Mouse (Mus musculus): ENCODE results near the gene Stpg1. TPM values are rescaled to one million over a fixed set of nuclear protein-coding genes. Genes with fewer than 3 reads are reported as not detected.

Stpg1 gene
- 0.79 and 1.8 TPM in 2 replicates for polyA plus RNA-seq (2011; ENCODE audit: insufficient read depth, insufficient read length, low read depth, missing spikeins)

GRCm38 (mm10) chr4:135494521-135495396 is at the start of gene Stpg1, which contains the start of gene Nipal3:
Gene Stpg1, plus strand, starts transcription at chr4:135494790.
Gene Nipal3, minus strand, starts transcription at chr4:135495038.
- Histone ChIP-seq H3K9me3 (replicated peaks; ENCODE audit: control insufficient read depth, insufficient read depth, low read length, poor library complexity, severe bottlenecking) (no peaks in the 10 kb centered on the region), H3K36me3 (ENCODE audit: control insufficient read depth, insufficient read depth, low read length, poor library complexity, severe bottlenecking) (no peaks in the 10 kb centered on the region), H3K27ac (ENCODE audit: insufficient read depth, low read length) (0 out of 2 replicates have a peak within 1 kb of the TSS, but pooled peaks have one; percentile 34), H3K4me1 (ENCODE audit: control insufficient read depth, insufficient read depth, low read length) (no peaks in the 10 kb centered on the region), H3K27me3 (ENCODE audit: control insufficient read depth, insufficient read depth, low read length, poor library complexity, severe bottlenecking) (no peaks in the 10 kb centered on the region), H3K9ac (ENCODE audit: low read depth, poor library complexity, severe bottlenecking) (peak within 1 kb of the TSS; percentile 74), H3K4me3 (ENCODE audit: low read depth, low read length) (peak within 1 kb of the TSS; percentile 96)
- TF ChIP-seq POLR2A (IDR thresholded peaks at IDR 0.05; ENCODE audit: insufficient read depth, low read length), result no peak
- 0 out of 2 replicates have a peak, but pooled peaks have one; percentile 24 for TF ChIP-seq EP300 (IDR thresholded peaks at IDR 0.05; ENCODE audit: insufficient read depth, low read depth, low read length)
- TF ChIP-seq CTCF (IDR thresholded peaks at IDR 0.05; ENCODE audit: low read depth, low read length), result peak; percentile 77

- no peaks in the 10 kb centered on the region for H3K27me3 ChIP-seq (ENCODE audit: control insufficient read depth, insufficient read depth, low read length, poor library complexity, severe bottlenecking)
Measured at GRCm38 (mm10) chr4:135451360-135452015, 43.1 kb upstream of the Stpg1 start.

GRCm38 (mm10) chr4:135453164-135453563 is 41.4 kb upstream of the Stpg1 start:
- Histone ChIP-seq H3K4me1 (ENCODE audit: control insufficient read depth, insufficient read depth, low read length) (peaks cover 8% of the 10 kb centered on the region), H3K36me3 (ENCODE audit: control insufficient read depth, insufficient read depth, low read length, poor library complexity, severe bottlenecking) (no peaks in the 10 kb centered on the region), H3K9ac (ENCODE audit: low read depth, poor library complexity, severe bottlenecking) (no peak overlapping the region), H3K27ac (ENCODE audit: insufficient read depth, low read length) (0 out of 2 replicates have a peak overlapping the region, but pooled peaks have one; percentile 19), H3K4me3 (ENCODE audit: low read depth, low read length) (no peak overlapping the region), H3K27me3 (ENCODE audit: control insufficient read depth, insufficient read depth, low read length, poor library complexity, severe bottlenecking) (no peaks in the 10 kb centered on the region), H3K9me3 (replicated peaks; ENCODE audit: control insufficient read depth, insufficient read depth, low read length, poor library complexity, severe bottlenecking) (peaks cover 4% of the 10 kb centered on the region; the same call in 1 of the 2 replicates)
- TF ChIP-seq CTCF (IDR thresholded peaks at IDR 0.05; ENCODE audit: low read depth, low read length), result no peak
- TF ChIP-seq EP300 (IDR thresholded peaks at IDR 0.05; ENCODE audit: insufficient read depth, low read depth, low read length), result peak; percentile 91

More at GRCm38 (mm10) chr4:135451360-135452015, 43.1 kb upstream of the Stpg1 start:
- H3K9me3 ChIP-seq (replicated peaks; ENCODE audit: control insufficient read depth, insufficient read depth, low read length, poor library complexity, severe bottlenecking), result peaks cover 4% of the 10 kb centered on the region; the same call in 1 of the 2 replicates
- H3K9ac ChIP-seq (ENCODE audit: low read depth, poor library complexity, severe bottlenecking), result no peak overlapping the region
- TF ChIP-seq POLR2A (IDR thresholded peaks at IDR 0.05; ENCODE audit: insufficient read depth, low read length), result no peak
- TF ChIP-seq EP300 (IDR thresholded peaks at IDR 0.05; ENCODE audit: insufficient read depth, low read depth, low read length), result no peak
- TF ChIP-seq CTCF (IDR thresholded peaks at IDR 0.05; ENCODE audit: low read depth, low read length), result no peak
- peaks cover 8% of the 10 kb centered on the region for H3K4me1 ChIP-seq (ENCODE audit: control insufficient read depth, insufficient read depth, low read length)
- no peaks in the 10 kb centered on the region for H3K36me3 ChIP-seq (ENCODE audit: control insufficient read depth, insufficient read depth, low read length, poor library complexity, severe bottlenecking)
- no peak overlapping the region for H3K27ac ChIP-seq (ENCODE audit: insufficient read depth, low read length)
- no peak overlapping the region for H3K4me3 ChIP-seq (ENCODE audit: low read depth, low read length)

GRCm38 (mm10) chr4:135453572-135453971 is 41.0 kb upstream of the Stpg1 start:
- Histone ChIP-seq H3K4me3 (ENCODE audit: low read depth, low read length) (no peak overlapping the region), H3K4me1 (ENCODE audit: control insufficient read depth, insufficient read depth, low read length) (peaks cover 8% of the 10 kb centered on the region), H3K9me3 (replicated peaks; ENCODE audit: control insufficient read depth, insufficient read depth, low read length, poor library complexity, severe bottlenecking) (peaks cover 4% of the 10 kb centered on the region; the same call in 1 of the 2 replicates), H3K27ac (ENCODE audit: insufficient read depth, low read length) (no peak overlapping the region), H3K9ac (ENCODE audit: low read depth, poor library complexity, severe bottlenecking) (no peak overlapping the region), H3K27me3 (ENCODE audit: control insufficient read depth, insufficient read depth, low read length, poor library complexity, severe bottlenecking) (no peaks in the 10 kb centered on the region), H3K36me3 (ENCODE audit: control insufficient read depth, insufficient read depth, low read length, poor library complexity, severe bottlenecking) (no peaks in the 10 kb centered on the region)
- TF ChIP-seq CTCF (IDR thresholded peaks at IDR 0.05; ENCODE audit: low read depth, low read length), result no peak
- 0 out of 2 replicates have a peak, but pooled peaks have one; percentile 21 for TF ChIP-seq EP300 (IDR thresholded peaks at IDR 0.05; ENCODE audit: insufficient read depth, low read depth, low read length)

GRCm38 (mm10) chr4:135463406-135463805 is 31.2 kb upstream of the Stpg1 start:
- H3K36me3 ChIP-seq (ENCODE audit: control insufficient read depth, insufficient read depth, low read length, poor library complexity, severe bottlenecking), result no peaks in the 10 kb centered on the region
- H3K9ac ChIP-seq (ENCODE audit: low read depth, poor library complexity, severe bottlenecking), result no peak overlapping the region
- peaks cover 12% of the 10 kb centered on the region for H3K9me3 ChIP-seq (replicated peaks; ENCODE audit: control insufficient read depth, insufficient read depth, low read length, poor library complexity, severe bottlenecking)
- no peak overlapping the region for H3K27ac ChIP-seq (ENCODE audit: insufficient read depth, low read length)
- H3K4me1 ChIP-seq (ENCODE audit: control insufficient read depth, insufficient read depth, low read length), result no peaks in the 10 kb centered on the region
- no peaks in the 10 kb centered on the region for H3K27me3 ChIP-seq (ENCODE audit: control insufficient read depth, insufficient read depth, low read length, poor library complexity, severe bottlenecking)
- TF ChIP-seq EP300 (IDR thresholded peaks at IDR 0.05; ENCODE audit: insufficient read depth, low read depth, low read length) (no peak), CTCF (IDR thresholded peaks at IDR 0.05; ENCODE audit: low read depth, low read length) (no peak), POLR2A (IDR thresholded peaks at IDR 0.05; ENCODE audit: insufficient read depth, low read length) (no peak)
- no peak overlapping the region for H3K4me3 ChIP-seq (ENCODE audit: low read depth, low read length)

Data from ES-Bruce4 (cell line).